Mouse (Mus musculus): ENCODE results near the gene Gm47189. TPM values are rescaled to one million over a fixed set of nuclear protein-coding genes. Genes with fewer than 3 reads are reported as not detected.
"Not testable (repeated sequence)": the region's sequence is repeated elsewhere in the genome, so short reads cannot be mapped to it uniquely, and the experiment has no call there.

Gm47189 gene
- not detected in 2 replicates for polyA plus RNA-seq (2016; fragmentation: Nextera tagmentation; extraction: Ambion mirVana)

DNA sequence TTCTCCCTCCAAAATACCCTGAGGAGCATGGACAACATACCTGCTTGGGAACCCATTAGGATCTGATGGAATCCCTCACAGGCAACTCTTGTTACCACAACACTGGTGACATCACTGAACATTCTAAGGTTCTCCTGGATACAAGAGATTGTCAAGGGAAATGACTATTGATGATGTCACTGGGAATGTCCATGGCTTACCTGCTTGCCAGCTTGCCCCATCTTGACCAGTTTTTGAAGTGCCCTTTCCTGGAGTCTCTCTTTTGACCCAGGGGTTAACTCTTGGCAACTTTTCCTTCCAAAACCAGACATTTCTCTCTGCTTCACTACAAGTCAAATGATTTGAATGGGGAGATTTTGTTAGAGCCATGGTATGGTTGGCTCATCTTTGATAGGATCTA is at the start of gene Gm47189:
Gene Gm47189, minus strand, starts transcription at position 101 of the 400 bp plus-strand sequence.
- not testable (repeated sequence) for H3K9me3 ChIP-seq; H3K4me1 ChIP-seq (replicated peaks); H3K27ac ChIP-seq; DNase-seq (ENCODE audit: low spot score); H3K36me3 ChIP-seq; H3K27me3 ChIP-seq (ENCODE audit: insufficient read depth, poor library complexity, severe bottlenecking); H3K4me3 ChIP-seq

DNA sequence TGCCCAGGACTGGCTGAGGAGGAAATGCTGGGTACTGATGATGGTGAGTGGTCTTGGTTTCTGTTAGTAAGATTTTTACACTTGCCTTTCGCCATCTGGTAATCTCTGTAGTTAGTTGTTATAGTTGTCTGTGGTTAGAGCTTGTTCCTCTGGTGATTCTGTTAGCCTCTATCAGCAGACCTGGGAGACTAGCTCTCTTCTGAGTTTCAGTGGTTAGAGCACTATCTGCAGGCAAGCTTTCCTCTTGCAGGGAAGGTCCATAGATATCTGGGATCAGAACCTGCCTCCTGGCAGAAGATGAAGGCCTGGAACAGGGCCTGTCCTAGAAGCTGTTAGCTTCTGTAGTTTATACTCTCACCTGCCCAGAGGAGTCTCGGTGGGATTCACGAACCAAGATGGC is 16.3 kb downstream of the Gm47189 start:
- DNase-seq (ENCODE audit: low spot score); H3K27ac ChIP-seq; H3K27me3 ChIP-seq (ENCODE audit: insufficient read depth, poor library complexity, severe bottlenecking); H3K4me3 ChIP-seq; H3K4me1 ChIP-seq (replicated peaks); H3K9me3 ChIP-seq; H3K36me3 ChIP-seq: not testable (repeated sequence)
- WGBS, result 81% methylated on average over 3 of the region's 3 CpGs

GRCm38 (mm10) chr14:41750514-41750913 is 21.7 kb downstream of the Gm47189 start, which contains the start of gene Gm7929:
Gene Gm7929, minus strand, starts transcription at chr14:41750614.
- not testable (repeated sequence) for H3K9me3 ChIP-seq; H3K4me3 ChIP-seq; H3K4me1 ChIP-seq (replicated peaks); H3K36me3 ChIP-seq; H3K27me3 ChIP-seq (ENCODE audit: insufficient read depth, poor library complexity, severe bottlenecking); DNase-seq (ENCODE audit: low spot score); H3K27ac ChIP-seq
- 90% methylated on average over 1 of the region's 1 CpGs for WGBS

GRCm38 (mm10) chr14:41723437-41723836 is 48.8 kb downstream of the Gm47189 start:
- DNase-seq (ENCODE audit: low spot score); H3K4me3 ChIP-seq; H3K4me1 ChIP-seq (replicated peaks); H3K36me3 ChIP-seq; H3K27ac ChIP-seq; H3K9me3 ChIP-seq; H3K27me3 ChIP-seq (ENCODE audit: insufficient read depth, poor library complexity, severe bottlenecking): not testable (repeated sequence)
- WGBS, result 75% methylated on average over 17 of the region's 17 CpGs

DNA sequence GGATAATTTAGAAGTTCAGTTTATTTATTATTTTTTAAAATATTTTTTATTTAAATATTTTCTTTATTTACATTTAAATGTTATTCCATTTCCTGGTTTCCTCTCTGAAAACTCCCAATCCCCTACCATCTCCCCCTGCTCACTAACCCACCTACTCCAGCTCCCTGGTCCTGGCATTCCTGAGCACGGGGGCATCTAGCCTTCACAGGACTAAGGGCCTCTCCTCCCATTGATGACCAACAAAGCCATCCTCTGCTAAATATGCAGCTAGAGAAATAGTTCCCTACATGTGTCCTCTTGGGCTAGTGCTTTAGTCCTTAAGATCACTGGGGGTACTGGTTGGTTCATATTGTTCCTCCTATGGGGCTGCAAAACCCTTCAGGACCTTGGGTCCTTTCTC is 55.1 kb downstream of the Gm47189 start:
- H3K36me3 ChIP-seq; H3K4me1 ChIP-seq (replicated peaks); H3K27me3 ChIP-seq (ENCODE audit: insufficient read depth, poor library complexity, severe bottlenecking); H3K27ac ChIP-seq; H3K4me3 ChIP-seq: not testable (repeated sequence)
- DNase-seq (ENCODE audit: low spot score), result peak; percentile 1
- peaks cover 15% of the 10 kb centered on the region for H3K9me3 ChIP-seq
- 83% methylated on average over 1 of the region's 1 CpGs for WGBS

Other genes starting within 250 kb of the Gm47189 start
- not detected in 2 replicates for gene Gm7970, start 216.9 kb downstream of the Gm47189 start, polyA plus RNA-seq (2016; fragmentation: Nextera tagmentation; extraction: Ambion mirVana)
- not detected in 2 replicates for gene 1700049E17Rik2, start 199.2 kb downstream of the Gm47189 start, polyA plus RNA-seq (2016; fragmentation: Nextera tagmentation; extraction: Ambion mirVana)
- not detected in 2 replicates for gene Gm3072, start 147.8 kb downstream of the Gm47189 start, polyA plus RNA-seq (2016; fragmentation: Nextera tagmentation; extraction: Ambion mirVana)
- gene Gm3676, start 126.0 kb downstream of the Gm47189 start, polyA plus RNA-seq (2016; fragmentation: Nextera tagmentation; extraction: Ambion mirVana), result not detected in 2 replicates
- not detected in 2 replicates for gene Gm8068, start 70.6 kb downstream of the Gm47189 start, polyA plus RNA-seq (2016; fragmentation: Nextera tagmentation; extraction: Ambion mirVana)
- not detected in 2 replicates for gene Gm7929, start 21.8 kb downstream of the Gm47189 start, polyA plus RNA-seq (2016; fragmentation: Nextera tagmentation; extraction: Ambion mirVana)
- gene Gm7980, start 134.8 kb upstream of the Gm47189 start, polyA plus RNA-seq (2016; fragmentation: Nextera tagmentation; extraction: Ambion mirVana), result not detected in 2 replicates
- gene 1700049E17Rik1, start 152.5 kb upstream of the Gm47189 start, polyA plus RNA-seq (2016; fragmentation: Nextera tagmentation; extraction: Ambion mirVana), result not detected in 2 replicates
- not detected in 2 replicates for gene 1700024B05Rik, start 171.6 kb upstream of the Gm47189 start, polyA plus RNA-seq (2016; fragmentation: Nextera tagmentation; extraction: Ambion mirVana)
- not detected in 2 replicates for gene Gm6401, start 195.5 kb upstream of the Gm47189 start, polyA plus RNA-seq (2016; fragmentation: Nextera tagmentation; extraction: Ambion mirVana)
- not detected in 2 replicates for gene Gm3543, start 210.9 kb upstream of the Gm47189 start, polyA plus RNA-seq (2016; fragmentation: Nextera tagmentation; extraction: Ambion mirVana)